Mouse (Mus musculus) T-helper 1 cell (primary cell): Measurements from ENCODE around the gene Dcaf12.

Experiments used
- in situ Hi-C: fragments of 300-600 bp; cut with MboI, MseI; formaldehyde crosslinking; loops from one replicate; pipeline ENCODE4 v1.15.1; 2025; ENCODE audit warnings: high pct_unique_total_duplicates

Gene Dcaf12

GRCm38 (mm10) chr4:41314141-41315129 lies at the start of gene Dcaf12:
TSS of gene Dcaf12 (minus strand) at chr4:41314889.
- in situ Hi-C loops: no loop called here

DNA sequence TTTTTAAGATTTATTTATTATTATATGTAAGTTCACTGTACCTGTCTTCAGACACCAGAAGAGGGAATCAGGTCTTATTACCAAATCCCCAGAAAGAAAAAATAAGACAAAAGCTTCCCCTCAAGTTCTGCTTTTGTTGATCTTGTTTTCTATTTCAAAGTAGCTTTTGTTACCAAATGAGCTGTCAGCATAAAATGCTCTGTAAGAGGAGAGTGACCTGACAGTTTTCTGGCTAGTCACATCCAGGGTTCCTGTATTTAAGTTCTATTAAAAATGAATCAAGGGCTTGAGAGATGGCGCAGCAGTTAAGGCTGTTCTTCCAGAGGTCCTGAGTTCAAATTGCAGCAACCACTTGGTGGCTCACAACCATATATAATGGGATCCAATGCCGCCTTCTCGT lies 46.4 kb upstream of the Dcaf12 start:
- in situ Hi-C loops: no loop called here

DNA sequence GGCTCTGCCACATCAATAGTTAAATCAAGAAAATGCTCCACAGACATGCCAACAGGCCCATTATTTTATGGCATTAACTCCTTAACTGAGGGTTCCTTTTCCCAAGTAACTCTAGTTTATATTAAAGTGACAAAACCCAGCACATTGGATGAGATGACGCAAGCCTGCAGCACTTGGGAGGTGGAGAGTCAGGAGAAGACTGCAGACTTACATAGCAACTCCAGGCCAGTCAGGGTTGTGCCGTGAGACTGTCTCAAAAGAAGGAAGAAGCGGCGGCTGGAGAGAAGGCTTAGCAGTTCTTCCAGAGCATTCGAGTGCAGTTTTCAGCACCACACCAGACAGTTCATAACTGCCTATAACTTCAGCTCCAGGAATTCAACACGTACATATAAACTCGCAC lies 44.7 kb upstream of the Dcaf12 start:
- in situ Hi-C loops: no loop called here

DNA sequence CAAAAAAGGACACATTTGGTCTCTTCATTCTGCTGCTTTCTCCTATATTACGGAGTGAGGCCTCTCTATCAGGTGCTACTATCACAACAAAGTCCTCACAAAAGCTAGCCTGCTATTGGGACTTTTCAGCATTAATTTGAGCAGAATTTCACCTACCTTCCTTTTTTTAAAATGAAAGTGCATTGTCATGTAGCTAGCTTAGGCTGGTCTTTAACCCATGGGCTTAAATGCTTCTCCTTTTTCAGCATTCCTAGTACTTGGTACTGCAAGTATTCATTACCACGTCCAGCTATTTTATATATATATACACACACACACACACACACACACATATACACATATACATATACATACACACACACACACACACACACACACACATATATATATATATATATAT lies 44.0 kb upstream of the Dcaf12 start:
- in situ Hi-C loops: no loop called here

DNA sequence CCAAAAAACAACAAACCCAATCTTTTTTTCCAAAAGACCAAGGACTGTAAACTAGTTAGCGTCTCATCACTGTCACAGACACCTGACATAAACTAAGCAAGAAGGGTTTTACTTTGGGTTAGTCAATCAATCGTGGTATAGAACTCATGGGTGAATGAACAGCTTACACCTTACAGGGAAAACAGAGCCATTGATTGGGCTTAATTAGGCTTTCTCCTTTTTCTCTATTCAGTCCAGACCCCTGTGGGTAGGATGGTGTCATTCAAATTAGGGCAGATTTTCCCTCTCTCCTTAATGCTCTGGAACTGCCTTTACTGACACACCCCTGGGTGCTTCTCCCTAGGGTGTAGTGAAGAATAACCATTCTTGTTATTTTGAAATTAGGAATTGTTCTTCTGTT lies 42.5 kb upstream of the Dcaf12 start:
- in situ Hi-C loops: no loop called here

- in situ Hi-C loops: no loop called here
Measured at GRCm38 (mm10) chr4:41353265-41353664, 38.6 kb upstream of the Dcaf12 start.

DNA sequence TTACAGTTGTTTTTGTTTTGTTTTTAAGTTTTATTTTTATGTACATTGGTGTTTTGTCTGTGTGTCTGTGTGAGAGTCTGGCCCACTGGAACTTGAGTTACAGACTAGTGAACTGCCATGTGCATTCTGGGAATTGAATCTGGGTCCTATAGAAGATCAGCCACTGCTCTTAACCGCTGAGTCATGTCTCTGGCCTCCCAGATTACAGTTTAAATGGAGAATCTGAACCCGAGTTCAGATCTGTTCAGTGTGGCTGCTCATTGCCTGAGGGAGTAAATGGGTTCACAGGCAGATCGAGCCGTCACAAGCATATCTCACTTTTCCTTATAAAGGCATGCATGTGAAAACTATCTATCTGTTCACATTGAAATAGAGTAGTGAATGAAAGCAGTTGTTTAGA lies 38.1 kb upstream of the Dcaf12 start:
- in situ Hi-C loops: no loop called here

DNA sequence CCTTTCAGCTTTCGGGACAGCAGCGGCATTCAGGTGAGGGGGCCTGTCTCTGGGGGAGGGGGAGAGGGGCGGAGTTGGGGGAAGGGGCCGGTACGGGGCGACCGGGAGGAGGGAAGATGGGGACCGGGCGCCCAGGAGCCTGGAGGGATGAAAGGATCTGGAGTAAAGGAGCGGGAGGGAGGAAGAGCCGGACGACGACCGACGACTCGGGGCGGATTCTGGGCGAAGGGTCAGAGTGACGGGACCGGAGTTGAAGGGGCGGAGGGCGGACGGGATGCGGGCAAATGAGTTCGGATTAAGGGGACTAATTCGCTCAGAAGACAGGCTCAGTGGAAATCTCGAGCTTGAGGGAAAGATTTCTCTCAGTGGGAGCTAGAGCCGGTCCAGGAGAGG lies 34.5 kb upstream of the Dcaf12 start:
- in situ Hi-C loops: loop anchor here (10.0 kb wide), 1 partner anchor 1666 kb away; the partner anchor contains the start of gene Fancg

DNA sequence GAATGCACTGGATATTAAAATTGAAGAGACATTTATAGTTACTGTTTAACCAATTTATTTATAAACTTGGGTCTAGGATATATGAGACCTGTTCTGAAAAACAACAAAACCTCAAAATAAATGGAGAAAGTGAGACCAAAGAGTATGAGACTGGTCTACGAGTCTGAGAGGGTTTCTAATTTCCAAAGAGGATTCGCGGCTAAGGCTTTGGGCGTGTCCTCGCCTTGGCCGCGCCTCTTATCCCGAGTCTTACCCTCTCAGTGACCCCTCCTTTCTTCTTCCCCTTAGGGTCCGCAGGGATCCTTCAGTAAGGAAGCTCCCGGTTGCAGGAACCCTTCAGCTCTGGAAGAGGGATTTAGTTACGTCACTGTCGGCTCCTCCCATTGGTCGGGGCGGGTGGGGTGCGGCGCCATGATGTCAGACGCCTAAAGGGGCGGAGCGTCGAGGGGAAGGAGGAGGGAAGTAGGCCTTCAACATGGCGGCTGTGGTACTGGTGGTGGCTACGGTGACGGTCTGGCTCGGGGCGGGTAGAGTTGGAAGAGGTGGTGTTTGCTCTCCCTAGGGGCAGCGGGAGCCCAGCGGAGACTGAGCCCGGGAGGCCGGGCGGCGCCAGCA lies 34.0 kb upstream of the Dcaf12 start, which contains the start of gene Ubap1:
Gene Ubap1 (plus strand): TSS at position 413 of the 615 bp plus-strand sequence.
- in situ Hi-C loops: loop anchor here (10.0 kb wide), 1 partner anchor 1666 kb away; the partner anchor contains the start of gene Fancg

DNA sequence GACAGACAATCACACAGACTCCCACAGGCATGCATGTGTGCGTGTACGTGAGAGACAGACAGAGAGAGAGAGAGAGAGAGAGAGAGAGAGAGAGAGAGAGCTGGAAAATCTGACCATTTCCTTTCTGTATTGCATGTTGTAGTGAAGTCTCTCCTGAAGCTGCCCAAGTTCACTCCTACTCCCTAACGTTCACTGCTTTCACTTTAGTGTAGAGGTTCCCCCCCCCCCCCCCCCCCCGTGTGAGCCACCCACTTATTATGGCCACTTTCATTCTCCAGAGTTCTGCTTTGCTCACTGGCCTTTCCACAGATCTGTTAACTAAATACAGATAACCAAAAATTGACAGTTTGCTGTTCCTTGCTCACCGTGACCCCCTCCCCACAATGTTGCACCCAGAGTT lies 33.1 kb upstream of the Dcaf12 start:
- in situ Hi-C loops: loop anchor here (10.0 kb wide), 1 partner anchor 1667 kb away; the partner anchor contains the start of gene Fancg

DNA sequence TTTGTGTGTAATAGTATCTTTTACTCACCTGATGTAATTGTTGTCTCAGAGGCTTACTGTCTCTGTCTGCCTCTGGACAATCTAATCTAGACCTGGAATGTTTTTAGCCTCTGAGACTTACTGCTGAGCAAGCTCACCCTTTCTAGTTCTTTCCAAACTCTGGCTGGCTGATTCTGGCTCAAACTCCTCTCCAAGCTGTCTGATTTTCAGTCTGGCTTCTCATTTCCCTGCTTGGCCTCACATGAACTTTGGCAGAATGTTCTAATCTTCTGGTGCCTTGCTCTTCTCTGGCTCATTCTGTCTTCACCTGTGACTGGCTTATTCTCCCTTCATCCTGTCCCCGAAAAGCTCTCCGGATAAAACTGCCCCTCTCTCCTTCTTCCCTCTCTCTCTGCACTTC lies 31.3 kb upstream of the Dcaf12 start:
- in situ Hi-C loops: loop anchor here (10.0 kb wide), 1 partner anchor 1669 kb away; the partner anchor contains the start of gene Fancg

- in situ Hi-C loops: loop anchor here (10.0 kb wide), 1 partner anchor 1674 kb away; the partner anchor contains the start of gene Fancg
Measured at GRCm38 (mm10) chr4:41340912-41341550, 26.3 kb upstream of the Dcaf12 start.

DNA sequence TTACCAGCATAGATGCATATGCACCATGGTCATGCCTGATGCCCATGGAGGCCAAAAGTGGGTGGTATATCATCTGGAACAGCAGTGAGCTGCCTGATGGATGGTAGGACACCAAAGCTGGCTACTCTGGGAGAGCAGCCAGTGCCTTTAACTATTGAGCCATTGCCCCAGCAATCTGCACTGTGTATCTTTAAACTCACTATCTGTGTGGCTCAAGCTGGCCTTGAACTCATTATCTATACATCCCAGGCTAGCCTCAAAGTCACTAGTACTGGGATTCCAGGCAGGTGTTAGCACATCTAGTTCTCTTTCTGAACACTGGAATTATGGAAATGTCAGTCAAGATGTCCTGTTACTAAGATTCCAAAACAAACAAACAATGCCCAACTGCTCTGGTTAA lies 21.9 kb upstream of the Dcaf12 start:
- in situ Hi-C loops: no loop called here

- in situ Hi-C loops: no loop called here
Measured at GRCm38 (mm10) chr4:41331698-41332421, 17.2 kb upstream of the Dcaf12 start.

GRCm38 (mm10) chr4:41331085-41331484 lies 16.4 kb upstream of the Dcaf12 start:
- in situ Hi-C loops: no loop called here

GRCm38 (mm10) chr4:41329481-41329880 lies 14.8 kb upstream of the Dcaf12 start:
- in situ Hi-C loops: no loop called here

- in situ Hi-C loops: no loop called here
Measured at GRCm38 (mm10) chr4:41326876-41327275, 12.2 kb upstream of the Dcaf12 start.

GRCm38 (mm10) chr4:41320971-41321370 lies 6.3 kb upstream of the Dcaf12 start:
- in situ Hi-C loops: no loop called here

DNA sequence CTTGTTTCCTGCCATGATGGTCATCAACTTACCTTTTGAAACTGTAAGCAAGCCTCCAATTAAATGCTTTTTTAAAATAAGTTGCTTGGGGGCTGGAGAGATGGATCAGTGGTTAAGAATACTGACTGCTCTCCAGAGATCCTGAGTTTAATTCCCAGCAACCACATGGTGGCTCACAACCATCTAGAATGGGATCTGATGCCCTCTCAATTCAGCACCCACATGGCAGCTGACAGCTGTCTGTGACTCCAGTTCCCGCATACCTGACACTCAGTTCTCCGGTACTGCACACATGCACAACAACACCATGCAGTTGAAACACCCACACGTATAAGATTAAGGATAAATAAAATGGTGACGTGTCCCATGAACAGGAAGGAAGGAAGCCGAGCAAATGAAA lies 3.6 kb upstream of the Dcaf12 start:
- in situ Hi-C loops: no loop called here

DNA sequence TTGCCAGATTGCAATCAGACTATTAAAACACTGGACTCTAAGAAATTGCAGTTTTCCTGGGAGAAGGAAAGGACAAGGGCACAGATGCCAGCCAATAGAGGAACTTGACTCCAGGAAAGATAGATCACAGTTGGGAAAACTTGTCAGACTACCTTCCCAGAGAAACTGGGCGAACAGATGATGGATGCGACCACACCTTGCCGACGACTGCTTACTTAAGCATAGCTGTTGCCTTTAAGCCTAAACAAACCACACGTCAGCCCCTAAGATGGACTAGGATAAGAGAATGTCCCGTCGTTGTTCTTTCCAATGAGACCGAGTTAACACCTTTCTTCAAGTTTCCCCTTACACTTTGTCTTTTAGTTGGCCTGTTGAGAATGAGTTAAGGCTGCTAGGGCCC lies 484 bp upstream of the Dcaf12 start:
- in situ Hi-C loops: no loop called here

- in situ Hi-C loops: no loop called here
Measured at GRCm38 (mm10) chr4:41313722-41314121, 967 bp downstream of the Dcaf12 start.
